Mouse (Mus musculus): ENCODE results near the gene Cpne7. TPM values are rescaled to one million over a fixed set of nuclear protein-coding genes. Genes with fewer than 3 reads are reported as not detected.

Cpne7 gene
- polyA plus RNA-seq, 1 experiment: 72.5 TPM

- H3K4me3 ChIP-seq (ENCODE audit: insufficient read depth, low read length): no peak overlapping the region
- peaks cover 3% of the 10 kb centered on the region; the same call in 1 of the 2 replicates for H3K4me1 ChIP-seq (ENCODE audit: control insufficient read depth, insufficient read depth, low read length)
- no peak overlapping the region for H3K27ac ChIP-seq (ENCODE audit: insufficient read depth, low read length)
- TF ChIP-seq POLR2A (IDR thresholded peaks at IDR 0.05; ENCODE audit: extremely low read depth, insufficient read depth, low read length) (no peak), CTCF (IDR thresholded peaks at IDR 0.05; ENCODE audit: extremely low read depth, insufficient read depth, low read length) (no peak)
Measured at GRCm38 (mm10) chr8:123135406-123135805, 18.2 kb downstream of the Cpne7 start.

DNA sequence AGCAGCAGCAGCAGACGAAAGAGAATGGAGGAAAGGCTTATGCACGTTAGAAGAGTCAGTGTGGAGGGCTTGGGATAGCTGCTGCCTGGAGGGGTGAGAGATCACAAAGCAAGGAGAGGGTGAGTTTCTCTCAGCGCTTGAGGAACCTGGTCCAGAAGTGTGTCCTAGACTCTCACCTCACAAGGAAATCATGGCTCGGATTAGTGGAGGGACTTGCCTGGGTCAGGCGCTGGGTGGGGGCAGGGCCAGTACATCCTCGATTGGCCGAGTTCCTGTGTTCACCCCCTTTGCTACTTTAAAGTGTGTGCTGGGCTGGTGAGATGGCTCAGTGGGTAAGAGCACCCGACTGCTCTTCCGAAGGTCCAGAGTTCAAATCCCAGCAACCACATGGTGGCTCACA is 18.6 kb downstream of the Cpne7 start:
- Histone ChIP-seq H3K4me1 (ENCODE audit: control insufficient read depth, insufficient read depth, low read length) (peaks cover 3% of the 10 kb centered on the region; the same call in 1 of the 2 replicates), H3K27ac (ENCODE audit: insufficient read depth, low read length) (no peak overlapping the region), H3K4me3 (ENCODE audit: insufficient read depth, low read length) (no peak overlapping the region)
- no peak for TF ChIP-seq POLR2A (IDR thresholded peaks at IDR 0.05; ENCODE audit: extremely low read depth, insufficient read depth, low read length)
- TF ChIP-seq CTCF (IDR thresholded peaks at IDR 0.05; ENCODE audit: extremely low read depth, insufficient read depth, low read length): no peak

DNA sequence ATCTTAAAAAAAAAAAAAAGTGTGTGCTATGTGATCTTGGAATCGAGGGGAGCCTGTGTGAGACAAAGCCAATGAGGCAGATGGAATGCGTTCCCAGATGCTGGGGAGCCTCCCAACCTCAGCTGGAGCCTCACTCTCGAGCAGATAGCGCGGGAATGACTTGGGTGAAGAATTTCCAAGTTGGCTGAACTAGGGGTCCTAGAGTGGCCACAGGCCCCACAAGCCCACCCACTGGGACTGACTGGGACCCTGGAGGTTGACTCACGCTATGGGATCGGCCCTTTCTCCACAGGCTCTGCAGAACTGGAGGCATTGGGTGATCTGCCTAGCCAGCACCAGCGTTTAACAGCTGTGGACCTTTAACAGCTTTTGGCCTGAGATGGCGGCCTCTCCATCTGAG is 19.1 kb downstream of the Cpne7 start:
- TF ChIP-seq POLR2A (IDR thresholded peaks at IDR 0.05; ENCODE audit: extremely low read depth, insufficient read depth, low read length): no peak
- no peak for TF ChIP-seq CTCF (IDR thresholded peaks at IDR 0.05; ENCODE audit: extremely low read depth, insufficient read depth, low read length)
- Histone ChIP-seq H3K4me3 (ENCODE audit: insufficient read depth, low read length) (no peak overlapping the region), H3K4me1 (ENCODE audit: control insufficient read depth, insufficient read depth, low read length) (peaks cover 3% of the 10 kb centered on the region; the same call in 1 of the 2 replicates), H3K27ac (ENCODE audit: insufficient read depth, low read length) (no peak overlapping the region)

DNA sequence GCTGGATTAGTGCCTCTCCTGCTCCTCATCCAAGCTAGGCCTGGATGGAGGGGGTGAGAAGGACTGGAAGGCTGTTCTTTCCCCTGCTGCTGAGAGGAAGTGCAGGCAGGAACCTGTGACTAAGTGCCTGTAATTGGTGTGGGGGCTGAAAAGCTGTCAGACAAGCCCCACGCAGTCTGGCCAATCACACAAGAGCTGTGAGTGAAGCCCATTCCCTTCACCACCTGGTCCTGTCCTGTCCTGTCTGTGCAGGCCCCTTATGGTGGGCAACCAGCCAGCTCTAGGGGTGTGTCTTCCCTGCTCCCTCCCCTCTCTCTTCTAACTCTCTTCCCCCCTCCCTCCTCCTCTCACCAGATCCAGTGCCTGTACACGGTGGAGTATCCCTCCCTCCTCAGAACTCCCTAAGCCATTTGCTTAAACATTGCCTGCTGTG is 20.5 kb downstream of the Cpne7 start:
- peaks cover 6% of the 10 kb centered on the region for H3K4me1 ChIP-seq (ENCODE audit: control insufficient read depth, insufficient read depth, low read length)
- TF ChIP-seq POLR2A (IDR thresholded peaks at IDR 0.05; ENCODE audit: extremely low read depth, insufficient read depth, low read length) (no peak), CTCF (IDR thresholded peaks at IDR 0.05; ENCODE audit: extremely low read depth, insufficient read depth, low read length) (no peak)
- no peak overlapping the region for H3K27ac ChIP-seq (ENCODE audit: insufficient read depth, low read length)
- H3K4me3 ChIP-seq (ENCODE audit: insufficient read depth, low read length): no peak overlapping the region

GRCm38 (mm10) chr8:123138741-123139140 is 21.6 kb downstream of the Cpne7 start:
- Histone ChIP-seq H3K4me3 (ENCODE audit: insufficient read depth, low read length) (no peak overlapping the region), H3K4me1 (ENCODE audit: control insufficient read depth, insufficient read depth, low read length) (peaks cover 6% of the 10 kb centered on the region), H3K27ac (ENCODE audit: insufficient read depth, low read length) (no peak overlapping the region)
- no peak for TF ChIP-seq POLR2A (IDR thresholded peaks at IDR 0.05; ENCODE audit: extremely low read depth, insufficient read depth, low read length)
- TF ChIP-seq CTCF (IDR thresholded peaks at IDR 0.05; ENCODE audit: extremely low read depth, insufficient read depth, low read length): no peak

GRCm38 (mm10) chr8:123141741-123142462 is 24.7 kb downstream of the Cpne7 start:
- Histone ChIP-seq H3K4me3 (ENCODE audit: insufficient read depth, low read length) (no peak overlapping the region), H3K27ac (ENCODE audit: insufficient read depth, low read length) (no peak overlapping the region), H3K4me1 (ENCODE audit: control insufficient read depth, insufficient read depth, low read length) (peaks cover 6% of the 10 kb centered on the region)
- no peak for TF ChIP-seq POLR2A (IDR thresholded peaks at IDR 0.05; ENCODE audit: extremely low read depth, insufficient read depth, low read length)
- no peak for TF ChIP-seq CTCF (IDR thresholded peaks at IDR 0.05; ENCODE audit: extremely low read depth, insufficient read depth, low read length)

GRCm38 (mm10) chr8:123145279-123145678 is 28.1 kb downstream of the Cpne7 start:
- TF ChIP-seq POLR2A (IDR thresholded peaks at IDR 0.05; ENCODE audit: extremely low read depth, insufficient read depth, low read length) (no peak), CTCF (IDR thresholded peaks at IDR 0.05; ENCODE audit: extremely low read depth, insufficient read depth, low read length) (peak; percentile 18; the same call in 1 of the 2 replicates)
- peaks cover 3% of the 10 kb centered on the region; the same call in 1 of the 2 replicates for H3K4me1 ChIP-seq (ENCODE audit: control insufficient read depth, insufficient read depth, low read length)
- H3K4me3 ChIP-seq (ENCODE audit: insufficient read depth, low read length): no peak overlapping the region
- no peak overlapping the region for H3K27ac ChIP-seq (ENCODE audit: insufficient read depth, low read length)

GRCm38 (mm10) chr8:123146390-123146789 is 29.2 kb downstream of the Cpne7 start:
- H3K27ac ChIP-seq (ENCODE audit: insufficient read depth, low read length): no peak overlapping the region
- H3K4me3 ChIP-seq (ENCODE audit: insufficient read depth, low read length): no peak overlapping the region
- no peak for TF ChIP-seq CTCF (IDR thresholded peaks at IDR 0.05; ENCODE audit: extremely low read depth, insufficient read depth, low read length)
- TF ChIP-seq POLR2A (IDR thresholded peaks at IDR 0.05; ENCODE audit: extremely low read depth, insufficient read depth, low read length): no peak
- H3K4me1 ChIP-seq (ENCODE audit: control insufficient read depth, insufficient read depth, low read length): peaks cover 3% of the 10 kb centered on the region; the same call in 1 of the 2 replicates

GRCm38 (mm10) chr8:123150737-123151171 is 33.6 kb downstream of the Cpne7 start:
- TF ChIP-seq CTCF (IDR thresholded peaks at IDR 0.05; ENCODE audit: extremely low read depth, insufficient read depth, low read length) (no peak), POLR2A (IDR thresholded peaks at IDR 0.05; ENCODE audit: extremely low read depth, insufficient read depth, low read length) (no peak)
- no peak overlapping the region for H3K4me3 ChIP-seq (ENCODE audit: insufficient read depth, low read length)
- no peak overlapping the region for H3K27ac ChIP-seq (ENCODE audit: insufficient read depth, low read length)
- no peaks in the 10 kb centered on the region for H3K4me1 ChIP-seq (ENCODE audit: control insufficient read depth, insufficient read depth, low read length)

DNA sequence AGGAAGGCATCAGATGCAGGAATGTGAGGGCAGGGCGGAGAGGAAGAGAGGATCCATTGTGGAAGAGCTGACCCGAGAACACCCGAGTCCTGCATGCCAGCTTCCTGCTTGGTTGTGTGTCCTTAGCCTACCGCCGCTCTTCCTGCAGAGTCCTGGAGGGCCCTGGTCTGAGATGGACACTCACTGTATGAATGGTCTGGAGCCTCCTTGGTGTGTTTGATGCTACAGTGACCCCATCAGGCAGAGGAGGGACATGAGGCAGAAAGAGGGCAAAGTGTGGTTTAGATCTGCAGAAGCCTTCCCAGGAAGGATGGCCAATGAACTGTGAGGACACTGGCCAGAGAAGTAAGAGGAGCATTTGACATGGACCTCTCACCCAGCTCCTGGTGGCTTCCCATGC is 38.0 kb downstream of the Cpne7 start:
- TF ChIP-seq POLR2A (IDR thresholded peaks at IDR 0.05; ENCODE audit: extremely low read depth, insufficient read depth, low read length) (no peak), CTCF (IDR thresholded peaks at IDR 0.05; ENCODE audit: extremely low read depth, insufficient read depth, low read length) (peak; percentile 49)
- Histone ChIP-seq H3K4me3 (ENCODE audit: insufficient read depth, low read length) (no peak overlapping the region), H3K27ac (ENCODE audit: insufficient read depth, low read length) (no peak overlapping the region), H3K4me1 (ENCODE audit: control insufficient read depth, insufficient read depth, low read length) (no peaks in the 10 kb centered on the region)

All from cortical plate, adult 2 months (tissue).